Mouse (Mus musculus): Measurements from ENCODE around the gene Rasal1. TPM values are rescaled to one million over a fixed set of nuclear protein-coding genes. Genes with fewer than 3 reads are reported as not detected.

Gene Rasal1
- total and polyA plus RNA-seq, 3 experiments: 4.6 to 19.2 (median 16.1) TPM

DNA sequence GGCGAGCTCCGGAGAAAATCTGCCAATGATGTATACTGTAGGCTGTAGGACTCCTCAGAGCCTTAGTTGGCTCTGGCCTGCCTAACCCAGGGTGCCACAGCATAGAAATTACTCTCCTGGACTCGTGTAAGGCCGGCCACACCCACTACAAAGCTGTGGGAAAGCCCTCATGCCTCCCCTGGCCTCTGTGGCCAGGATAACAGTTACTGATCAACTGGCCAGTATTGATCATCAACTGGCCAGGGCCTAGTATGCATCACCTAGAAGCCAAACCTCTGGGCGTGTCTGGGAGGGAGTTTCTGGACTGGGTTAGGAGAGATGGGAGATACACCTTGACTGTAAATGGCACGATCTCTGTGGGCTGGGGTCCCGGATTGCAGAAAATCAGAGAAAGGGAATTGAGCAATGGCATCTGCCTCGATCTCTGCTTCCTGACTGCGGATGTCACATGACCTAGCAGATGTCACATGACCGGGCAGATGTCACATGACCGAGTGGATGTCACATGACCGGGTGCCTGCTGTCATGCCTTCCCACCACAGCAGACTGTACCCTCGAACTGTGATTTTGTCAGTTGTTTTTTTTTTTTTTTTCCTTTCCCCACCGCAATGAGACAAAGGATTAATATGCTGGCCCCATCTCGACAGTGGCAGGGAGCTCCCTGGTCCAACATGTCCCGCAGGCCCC lies 47.6 kb downstream of the Rasal1 start:
- DNase-seq: no peak

- no peak for DNase-seq
Measured at GRCm38 (mm10) chr5:120696865-120697264, 48.3 kb downstream of the Rasal1 start.

GRCm38 (mm10) chr5:120698181-120698580 lies 49.6 kb downstream of the Rasal1 start:
- no peak for DNase-seq

DNA sequence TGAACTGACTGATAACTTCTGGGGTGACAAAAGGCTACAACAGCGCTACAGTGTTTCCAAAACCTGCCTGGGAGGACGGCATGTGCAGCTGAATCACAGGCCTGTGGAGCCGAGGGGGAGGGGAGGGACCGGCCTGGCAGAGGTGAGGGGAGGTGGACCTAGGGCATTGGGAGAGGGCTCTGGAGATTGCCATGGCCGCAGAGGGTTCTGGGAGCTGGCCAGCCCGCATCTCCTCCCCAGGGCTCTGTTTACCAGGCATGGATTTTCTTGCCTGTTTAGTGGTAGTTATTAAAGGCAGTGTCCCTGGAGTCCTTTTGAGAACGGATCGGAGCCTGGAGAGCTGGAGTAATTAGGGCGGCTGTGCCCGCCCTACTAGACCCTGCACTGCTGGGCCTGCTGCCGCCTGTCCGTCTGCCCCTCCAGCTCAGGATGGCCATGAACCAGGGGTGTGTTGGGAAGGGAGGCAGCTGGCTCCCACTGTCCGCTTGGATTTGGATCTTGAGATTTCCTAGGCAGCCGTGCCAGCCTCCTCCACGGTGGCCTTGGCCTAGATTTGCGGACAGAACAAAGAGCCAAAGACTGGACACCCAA lies 50.3 kb downstream of the Rasal1 start:
- DNase-seq: peak; percentile 86

GRCm38 (mm10) chr5:120700996-120701790 lies 52.6 kb downstream of the Rasal1 start:
- no peak for DNase-seq

- no peak for DNase-seq
Measured at GRCm38 (mm10) chr5:120702421-120702820, 53.8 kb downstream of the Rasal1 start.

GRCm38 (mm10) chr5:120702969-120703368 lies 54.4 kb downstream of the Rasal1 start:
- no peak for DNase-seq

DNA sequence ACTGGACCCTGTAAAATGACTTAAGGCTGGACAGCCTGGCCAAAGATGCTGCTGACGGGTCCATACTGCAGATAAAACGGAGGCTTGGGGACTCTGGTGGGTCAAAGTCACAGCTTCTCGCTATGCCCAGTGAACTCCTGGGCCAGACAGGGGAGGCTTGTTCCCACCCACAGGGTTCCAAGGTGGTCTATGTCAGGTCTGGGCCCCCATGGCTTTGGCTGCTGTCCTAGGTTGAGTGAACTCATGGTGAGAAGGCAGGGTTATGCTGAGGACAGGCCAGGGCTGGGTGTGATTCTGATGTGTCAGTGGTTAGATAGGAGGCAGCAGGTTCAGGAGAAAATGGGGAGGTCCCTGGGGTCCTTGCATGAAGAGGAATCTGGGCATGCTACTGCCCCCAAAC lies 55.0 kb downstream of the Rasal1 start:
- no peak for DNase-seq

DNA sequence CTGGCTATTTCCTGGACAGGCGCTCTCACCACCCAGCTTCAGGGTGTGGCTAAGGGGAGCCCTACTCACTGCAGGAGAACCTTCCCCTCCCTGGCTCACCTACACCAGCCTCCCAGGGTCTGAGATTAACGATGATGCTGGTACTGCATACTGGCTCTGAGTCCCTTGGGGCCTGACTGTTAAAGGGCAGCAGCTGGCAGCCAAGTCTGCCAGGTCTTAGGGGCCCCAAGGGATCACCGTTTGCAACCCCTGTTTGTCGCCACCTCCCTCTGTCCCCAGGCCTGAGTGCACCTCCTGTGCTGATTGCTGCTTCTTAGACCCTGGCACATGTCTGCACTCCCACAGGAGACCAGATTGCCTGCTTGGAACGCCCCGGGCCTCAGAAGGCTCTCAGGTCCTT lies 55.8 kb downstream of the Rasal1 start:
- DNase-seq: no peak

- DNase-seq: no peak
Measured at GRCm38 (mm10) chr5:120706541-120706940, 57.9 kb downstream of the Rasal1 start.

GRCm38 (mm10) chr5:120706976-120707375 lies 58.4 kb downstream of the Rasal1 start:
- DNase-seq: no peak

DNA sequence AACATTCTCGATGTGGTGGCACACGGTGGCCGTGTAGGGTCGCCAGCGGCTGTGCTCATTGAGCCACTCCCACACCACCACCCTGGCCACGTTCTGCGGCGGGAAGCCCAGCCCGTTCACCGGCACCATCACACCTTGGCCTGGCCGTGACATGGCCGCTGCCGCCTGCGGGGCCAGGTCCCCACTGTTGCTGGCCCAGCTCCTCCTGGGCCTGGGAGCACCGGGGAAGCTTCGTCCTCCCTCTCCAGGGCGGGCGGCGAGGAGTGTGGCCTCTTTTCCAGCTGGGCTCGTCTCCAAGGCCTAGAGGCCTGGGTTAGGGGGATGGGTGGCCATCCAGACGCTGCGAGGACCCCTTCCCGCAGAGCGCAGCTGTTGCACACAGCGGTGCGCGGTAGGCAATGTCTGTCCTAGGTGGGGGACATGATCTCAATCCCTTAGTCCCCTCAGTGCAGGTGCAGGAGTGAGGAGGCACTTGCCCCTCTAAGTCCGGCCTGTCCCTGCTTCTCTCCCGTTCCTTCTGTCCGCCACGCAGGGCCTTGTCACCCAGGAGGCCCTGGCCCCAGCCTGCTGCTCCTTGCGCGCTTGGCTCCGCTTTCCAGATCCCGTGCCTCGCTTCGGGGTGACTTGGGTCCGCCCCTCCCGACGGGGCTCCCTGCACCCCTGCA lies 61.7 kb downstream of the Rasal1 start:
- DNase-seq: peak; percentile 55

DNA sequence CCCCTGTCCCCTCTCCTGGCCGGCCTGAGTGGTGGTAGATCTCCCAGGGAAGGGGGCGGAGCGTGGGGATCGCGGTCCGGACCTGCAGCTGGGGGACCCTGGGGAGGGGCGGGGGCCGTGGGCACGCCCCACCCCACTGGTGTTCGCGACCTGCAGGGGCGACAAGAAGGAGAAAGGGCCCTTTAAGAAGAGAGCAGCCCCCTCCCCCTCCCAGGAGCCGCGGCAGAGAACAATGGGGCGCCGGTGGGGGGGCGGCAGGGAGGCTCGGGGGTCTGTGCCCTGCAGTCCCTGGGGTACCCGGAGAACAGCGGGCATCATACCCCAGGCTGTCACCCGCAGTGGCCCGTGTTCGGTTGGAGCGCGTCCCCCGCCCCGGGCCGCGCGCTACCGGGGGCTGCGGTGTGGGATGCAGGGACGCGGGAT lies 62.2 kb downstream of the Rasal1 start:
- DNase-seq: no peak

DNA sequence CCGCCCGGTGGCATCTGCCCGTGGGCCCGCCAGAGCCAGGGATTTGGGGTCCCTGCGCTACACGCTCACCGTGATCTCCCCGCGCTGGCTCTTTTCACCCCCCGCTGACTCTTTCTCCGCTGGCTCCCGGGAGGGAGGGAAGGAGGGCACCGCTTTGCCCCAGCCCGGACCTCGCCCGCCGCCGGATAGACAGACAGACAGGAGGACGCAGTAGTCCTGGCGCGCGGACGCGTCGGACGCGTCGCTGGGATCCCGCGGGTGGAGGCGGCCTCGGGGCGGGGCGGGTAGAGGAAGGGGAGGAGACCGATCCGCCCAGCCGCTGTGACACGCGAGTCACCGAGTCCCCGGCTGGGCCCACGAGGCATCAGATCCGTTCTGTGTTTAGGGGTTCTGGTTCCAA lies 62.8 kb downstream of the Rasal1 start:
- peak; percentile 85 for DNase-seq

DNA sequence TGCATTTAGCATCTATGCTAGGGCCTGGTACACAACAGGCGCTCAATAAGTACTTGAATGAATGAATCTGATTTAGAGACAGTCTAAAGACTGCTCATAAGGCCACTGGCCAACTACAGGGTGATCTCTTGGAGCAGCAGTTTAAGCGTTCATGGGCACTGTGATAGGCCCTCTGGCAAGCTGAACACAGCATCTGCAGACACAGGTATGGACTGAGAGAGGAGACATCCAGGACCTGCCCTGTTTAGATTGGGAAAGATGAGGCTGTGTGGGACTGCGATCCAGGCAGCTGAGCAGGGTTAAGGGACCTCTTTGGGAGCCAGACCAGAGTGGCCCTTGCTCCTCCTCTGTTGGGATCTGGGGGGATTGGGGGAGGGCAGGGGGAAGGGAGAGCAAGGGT lies 63.2 kb downstream of the Rasal1 start, which contains the start of gene Dtx1:
Gene Dtx1 (minus strand): TSS at position 101 of the 400 bp plus-strand sequence.
- no peak for DNase-seq

GRCm38 (mm10) chr5:120712721-120713120 lies 64.1 kb downstream of the Rasal1 start:
- no peak for DNase-seq

- DNase-seq: peak; percentile 80
Measured at GRCm38 (mm10) chr5:120714314-120714713, 65.7 kb downstream of the Rasal1 start.

GRCm38 (mm10) chr5:120717136-120717535 lies 68.5 kb downstream of the Rasal1 start:
- no peak for DNase-seq

DNA sequence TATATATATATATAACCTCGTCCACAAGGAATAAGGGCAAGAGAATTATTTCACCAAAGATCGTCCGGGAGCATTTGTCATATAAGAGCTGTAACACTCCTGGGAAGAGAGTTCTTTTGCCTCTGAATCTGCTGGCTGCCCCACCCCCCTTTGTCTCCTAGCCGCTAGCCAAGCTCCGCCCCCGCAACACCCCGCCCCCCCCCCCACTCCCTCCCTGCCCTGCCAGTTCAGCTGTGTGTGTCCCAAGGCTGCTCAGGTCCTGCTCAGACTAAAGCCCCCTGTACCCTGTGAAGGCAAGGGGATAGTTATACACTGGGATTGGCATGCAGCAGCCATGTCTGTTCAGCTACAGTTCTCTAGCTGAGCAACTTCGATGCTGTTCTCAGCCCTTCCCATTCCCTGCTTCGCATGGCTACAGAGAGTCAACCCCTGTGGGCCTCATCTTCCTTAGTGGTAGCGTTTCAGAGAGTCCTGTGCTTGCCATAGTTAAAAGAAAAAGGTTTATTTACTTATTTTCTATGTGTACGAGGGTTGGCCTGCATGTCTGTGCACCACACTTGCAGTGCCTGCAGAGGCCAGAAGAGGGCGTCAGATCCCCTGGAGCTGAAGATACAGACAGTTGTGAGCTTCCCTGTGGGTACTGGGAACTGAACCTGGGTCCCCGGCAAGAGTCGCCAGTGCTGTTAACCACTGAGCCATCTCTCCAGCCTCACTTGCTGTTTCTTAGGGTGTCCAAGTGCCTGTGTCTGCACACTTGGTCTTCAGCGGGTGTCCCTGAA lies 70.2 kb downstream of the Rasal1 start:
- no peak for DNase-seq

- no peak for DNase-seq
Measured at GRCm38 (mm10) chr5:120721005-120721404, 72.4 kb downstream of the Rasal1 start.

DNA sequence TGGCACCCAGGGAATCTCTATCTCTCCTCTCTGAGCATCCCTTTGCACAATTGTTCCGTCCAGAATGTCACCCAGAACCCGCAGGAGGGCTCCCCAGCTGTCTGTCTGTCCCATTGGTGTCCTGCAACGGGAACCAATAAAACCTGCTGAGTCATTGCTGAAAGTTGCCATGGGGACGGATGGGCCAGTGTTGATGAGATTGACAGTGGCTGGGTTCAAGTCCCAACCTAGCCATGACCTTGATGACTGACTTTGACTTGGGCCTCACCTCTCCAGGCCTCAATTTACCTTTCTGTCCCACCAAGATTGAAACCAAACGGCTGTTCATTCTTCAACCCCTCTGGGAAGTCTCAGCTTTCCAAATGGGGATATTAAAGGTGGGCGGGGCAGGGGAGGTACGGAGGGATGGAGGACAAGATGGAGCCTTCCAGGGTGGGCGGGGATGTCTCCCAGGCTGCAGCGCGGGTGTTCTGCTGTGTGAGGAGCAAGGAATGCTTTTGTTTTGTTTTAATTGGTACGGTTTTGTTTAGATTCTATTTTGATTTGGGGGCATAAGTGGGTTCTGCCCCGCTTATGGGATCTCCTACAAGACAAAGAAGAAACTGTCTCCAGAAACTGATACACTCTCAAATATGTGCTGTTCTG lies 77.3 kb downstream of the Rasal1 start:
- DNase-seq: no peak

All from adrenal gland, adult 2 months (tissue).